Mouse (Mus musculus): ENCODE measurements around the gene Zfp618. TPM values are rescaled to one million over a fixed set of nuclear protein-coding genes. Genes with fewer than 3 reads are reported as not detected.

Gene Zfp618
- total and polyA plus RNA-seq, 3 experiments, result not detected

- Histone ChIP-seq H3K4me1 (ENCODE audit: control insufficient read depth in 1 of 2, insufficient read depth in 2 of 2, low read length in 2 of 2) (no peaks in the 10 kb centered on the region), H3K27me3 (ENCODE audit: control insufficient read depth in 1 of 2, insufficient read depth in 2 of 2, low read length in 2 of 2) (no peaks in the 10 kb centered on the region), H3K9me3 (replicated peaks; ENCODE audit: insufficient read depth, low read length) (no peaks in the 10 kb centered on the region), H3K9ac (ENCODE audit: control insufficient read depth, low read depth, low read length, poor library complexity, severe bottlenecking) (no peak overlapping the region), H3K79me2 (ENCODE audit: control insufficient read depth, insufficient read depth, low read length, poor library complexity) (no peaks in the 10 kb centered on the region), H3K27ac (ENCODE audit: control insufficient read depth, low read depth, low read length) (no peak overlapping the region), H3K4me3 (ENCODE audit: control insufficient read depth in 1 of 2, insufficient read depth in 1 of 2, low read depth in 2 of 2, low read length in 2 of 2) (no peak overlapping the region), H3K36me3 (ENCODE audit: control insufficient read depth in 1 of 2, insufficient read depth in 2 of 2, low read length in 2 of 2) (no peaks in the 10 kb centered on the region)
- TF ChIP-seq SIN3A (IDR thresholded peaks at IDR 0.05; ENCODE audit: low read length), result no peak
- no peak for TF ChIP-seq RAD21 (IDR thresholded peaks at IDR 0.05; ENCODE audit: low read depth, low read length)
- TF ChIP-seq CHD2 (IDR thresholded peaks at IDR 0.05; ENCODE audit: low read length), result no peak
- TF ChIP-seq POLR2AphosphoS2 (IDR thresholded peaks at IDR 0.05; ENCODE audit: low read length), result no peak
- no peak for TF ChIP-seq EP300 (IDR thresholded peaks at IDR 0.05; ENCODE audit: low read depth in 1 of 2, low read length in 2 of 2)
- no peak for TF ChIP-seq MEF2A (IDR thresholded peaks at IDR 0.05; ENCODE audit: extremely low read depth, insufficient replicate concordance, low read depth, low read length, poor library complexity, severe bottlenecking)
- TF ChIP-seq ELF1 (IDR thresholded peaks at IDR 0.05; ENCODE audit: low read depth, low read length), result no peak
- TF ChIP-seq POLR2AphosphoS5 (IDR thresholded peaks at IDR 0.05; ENCODE audit: borderline replicate concordance, low read depth, low read length), result no peak
- no peak for TF ChIP-seq CHD1 (IDR thresholded peaks at IDR 0.05; ENCODE audit: low read depth, low read length)
- TF ChIP-seq RCOR1 (IDR thresholded peaks at IDR 0.05; ENCODE audit: low read depth, low read length), result no peak
- no peak for TF ChIP-seq ZNF384 (IDR thresholded peaks at IDR 0.05; ENCODE audit: low read depth, low read length)
- TF ChIP-seq MYC (IDR thresholded peaks at IDR 0.05; ENCODE audit: low read depth, low read length), result no peak
- no peak for TF ChIP-seq USF2 (IDR thresholded peaks at IDR 0.05; ENCODE audit: borderline replicate concordance in 1 of 2, insufficient read depth in 1 of 2, low read depth in 1 of 2, low read length in 2 of 2)
- TF ChIP-seq ETS1 (IDR thresholded peaks at IDR 0.05; ENCODE audit: low read depth, low read length), result no peak
- TF ChIP-seq TAL1 (IDR thresholded peaks at IDR 0.05; ENCODE audit: low read length), result no peak
- DNase-seq (ENCODE audit: low read depth, low spot score), result no peak
These were observed 99.5 kb downstream of the Zfp618 start for GRCm38 (mm10) chr4:63064911-63065310.

GRCm38 (mm10) chr4:63066796-63067195 lies 101.4 kb downstream of the Zfp618 start:
- no peaks in the 10 kb centered on the region for H3K79me2 ChIP-seq (ENCODE audit: control insufficient read depth, insufficient read depth, low read length, poor library complexity)
- no peaks in the 10 kb centered on the region for H3K27me3 ChIP-seq (ENCODE audit: control insufficient read depth in 1 of 2, insufficient read depth in 2 of 2, low read length in 2 of 2)
- H3K9ac ChIP-seq (ENCODE audit: control insufficient read depth, low read depth, low read length, poor library complexity, severe bottlenecking), result no peak overlapping the region
- H3K9me3 ChIP-seq (replicated peaks; ENCODE audit: insufficient read depth, low read length), result no peaks in the 10 kb centered on the region
- TF ChIP-seq RAD21 (IDR thresholded peaks at IDR 0.05; ENCODE audit: low read depth, low read length), result no peak
- no peak for TF ChIP-seq MYB (IDR thresholded peaks at IDR 0.05; ENCODE audit: low read depth, low read length)
- TF ChIP-seq NELFE (IDR thresholded peaks at IDR 0.05; ENCODE audit: low read depth, low read length), result no peak
- no peak for TF ChIP-seq POLR2AphosphoS2 (IDR thresholded peaks at IDR 0.05; ENCODE audit: low read length)
- TF ChIP-seq ZNF384 (IDR thresholded peaks at IDR 0.05; ENCODE audit: low read depth, low read length), result no peak
- TF ChIP-seq MXI1 (IDR thresholded peaks at IDR 0.05; ENCODE audit: low read depth, low read length), result no peak
- TF ChIP-seq CHD1 (IDR thresholded peaks at IDR 0.05; ENCODE audit: low read depth, low read length), result no peak
- no peak overlapping the region for H3K4me3 ChIP-seq (ENCODE audit: control insufficient read depth in 1 of 2, insufficient read depth in 1 of 2, low read depth in 2 of 2, low read length in 2 of 2)
- H3K36me3 ChIP-seq (ENCODE audit: control insufficient read depth in 1 of 2, insufficient read depth in 2 of 2, low read length in 2 of 2), result no peaks in the 10 kb centered on the region
- H3K27ac ChIP-seq (ENCODE audit: control insufficient read depth, low read depth, low read length), result no peak overlapping the region
- H3K4me1 ChIP-seq (ENCODE audit: control insufficient read depth in 1 of 2, insufficient read depth in 2 of 2, low read length in 2 of 2), result no peaks in the 10 kb centered on the region
- no peak for DNase-seq (ENCODE audit: low read depth, low spot score)

Measured in MEL (cell line).